Mouse (Mus musculus) kidney, adult 2 months (tissue): ENCODE data around the gene Myo1c. TPM values are rescaled to one million over a fixed set of nuclear protein-coding genes. Genes with fewer than 3 reads are reported as not detected.

Source experiments
- DNase-seq: peaks from one replicate; pipeline ENCODE4 v3.0.0; 2021
- H3K27ac ChIP-seq: fragments of 200-500 bp; 2 replicates; pipeline ENCODE4 v1.5.1; 2012; ENCODE audit warnings: low read depth, low read length, control low read depth, inconsistent platforms; ENCODE audit not compliant: insufficient read depth
- H3K27me3 ChIP-seq: fragments of 200-500 bp; replicated peaks from 2 replicates; pipeline ENCODE4 v1.6.1; 2012; ENCODE audit warnings: mild to moderate bottlenecking, moderate library complexity, low read length, inconsistent platforms; ENCODE audit not compliant: control insufficient read depth, insufficient read depth
- H3K36me3 ChIP-seq: fragments of 200-500 bp; 2 replicates; pipeline ENCODE4 v1.6.1; 2012; ENCODE audit warnings: mild to moderate bottlenecking, moderate library complexity, low read length, inconsistent platforms; ENCODE audit not compliant: control insufficient read depth, insufficient read depth
- H3K4me1 ChIP-seq: fragments of 200-500 bp; 2 replicates; pipeline ENCODE4 v1.6.1; 2011; ENCODE audit warnings: low read length; ENCODE audit not compliant: control insufficient read depth, insufficient read depth
- H3K4me3 ChIP-seq: fragments of 200-500 bp; 2 replicates; pipeline ENCODE4 v1.5.1; 2011; ENCODE audit warnings: mild to moderate bottlenecking, low read depth, low read length, control low read depth; ENCODE audit not compliant: insufficient read depth
- CTCF ChIP-seq: fragments of 200-500 bp; conservative IDR thresholded peaks from 2 replicates; pipeline ENCODE4 v1.5.1; 2011; ENCODE audit warnings: low read depth, mild to moderate bottlenecking, control low read depth, low read length, moderate library complexity, mixed read lengths; ENCODE audit not compliant: insufficient read depth, insufficient read length
- POLR2A ChIP-seq: fragments of 200-500 bp; IDR thresholded peaks from one replicate; pipeline ENCODE4 v1.6.1; 2011; ENCODE audit warnings: low read depth, low read length, control low read depth
- WGBS: fragments of 180-500 bp; shearing (Covaris S2); methylation state at CpG from one replicate; pipeline ENCODE4 v1.1.7; 2018; 5-methylcytosine and 5-hydroxymethylcytosine counted together
- polyA plus RNA-seq: library from polyadenylated mRNA; depleted of rRNA; stranded (reverse); fragments of >200 nt; gene quantifications from 2 replicates; pipeline ENCODE4 v1.2.3, GENCODE M21; 2012

Myo1c gene
- polyA plus RNA-seq, 1 experiment = 88.9 TPM

DNA sequence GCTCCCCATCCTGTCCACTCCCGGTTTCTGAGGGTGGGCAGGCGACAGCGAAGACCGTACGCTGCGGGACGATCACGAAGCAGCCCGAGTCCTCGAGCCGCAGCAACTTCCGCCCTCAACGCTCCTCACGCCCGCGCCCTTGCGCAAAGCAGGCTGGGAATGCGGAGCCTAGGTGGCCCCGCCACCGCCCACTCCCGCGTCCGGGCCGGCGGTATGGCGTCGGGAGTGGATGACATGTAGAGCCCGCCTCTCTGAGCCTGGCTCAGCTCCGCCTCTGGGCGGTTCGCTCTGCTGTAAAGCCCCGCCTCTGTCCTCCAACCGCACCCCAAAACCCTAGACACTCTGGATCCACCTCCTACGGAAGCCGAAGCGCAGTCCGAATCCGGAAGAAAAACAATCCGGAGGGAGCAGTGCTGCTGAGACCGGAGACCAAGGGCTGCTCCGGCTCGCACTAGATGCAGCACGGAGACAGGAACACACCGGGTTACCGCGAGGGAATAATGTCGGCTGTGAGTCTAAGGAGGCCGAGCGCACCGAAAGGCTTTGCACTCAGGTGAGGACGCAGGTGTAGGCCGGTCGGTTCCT, 19.6 kb upstream of the Myo1c start, which contains the start of gene Inpp5k:
Gene Inpp5k (plus strand): TSS at position 344 of the 585 bp plus-strand sequence.
- TF ChIP-seq POLR2A = peak; percentile 82
- no peak for TF ChIP-seq CTCF
- Histone ChIP-seq H3K27me3 (no peaks in the 10 kb centered on the region), H3K4me1 (peaks cover 18% of the 10 kb centered on the region; the same call in 1 of the 2 replicates), H3K36me3 (peaks cover 2% of the 10 kb centered on the region), H3K27ac (peak within 1 kb of the TSS; percentile 73), H3K4me3 (peak within 1 kb of the TSS; percentile 79)
- peak; percentile 99 for DNase-seq
- under 1% methylated on average over 53 of the region's 53 CpGs for WGBS

- Histone ChIP-seq H3K36me3 (peaks cover 2% of the 10 kb centered on the region), H3K27ac (peak overlapping the region; percentile 56), H3K4me1 (peaks cover 18% of the 10 kb centered on the region; the same call in 1 of the 2 replicates), H3K27me3 (no peaks in the 10 kb centered on the region), H3K4me3 (peak overlapping the region; percentile 79)
- TF ChIP-seq CTCF (0 out of 2 replicates have a peak, but pooled peaks have one; percentile 12), POLR2A (no peak)
- WGBS = 3% methylated on average over 13 of the region's 13 CpGs
- DNase-seq = peak; percentile 77
Observed at GRCm38 (mm10) chr11:75631561-75632225, 18.6 kb upstream of the Myo1c start.

GRCm38 (mm10) chr11:75632921-75633320, 17.4 kb upstream of the Myo1c start:
- peaks cover 18% of the 10 kb centered on the region; the same call in 1 of the 2 replicates for H3K4me1 ChIP-seq
- no peak for DNase-seq
- 90% methylated on average over 5 of the region's 5 CpGs for WGBS
- H3K4me3 ChIP-seq = no peak overlapping the region
- H3K36me3 ChIP-seq = no peaks in the 10 kb centered on the region; the same call in 1 of the 2 replicates
- no peak for TF ChIP-seq CTCF
- no peak for TF ChIP-seq POLR2A
- no peaks in the 10 kb centered on the region for H3K27me3 ChIP-seq
- H3K27ac ChIP-seq = no peak overlapping the region

- WGBS = 26% methylated on average over 3 of the region's 3 CpGs
- DNase-seq = peak; percentile 50
- no peaks in the 10 kb centered on the region; the same call in 1 of the 2 replicates for H3K36me3 ChIP-seq
- no peaks in the 10 kb centered on the region for H3K27me3 ChIP-seq
- peaks cover 18% of the 10 kb centered on the region; the same call in 1 of the 2 replicates for H3K4me1 ChIP-seq
- no peak overlapping the region for H3K4me3 ChIP-seq
- peak overlapping the region; percentile 59 for H3K27ac ChIP-seq
- no peak for TF ChIP-seq POLR2A
Observed at GRCm38 (mm10) chr11:75634801-75635200, 15.5 kb upstream of the Myo1c start.

- no peaks in the 10 kb centered on the region for H3K27me3 ChIP-seq
- DNase-seq = peak; percentile 91
- 23% methylated on average over 11 of the region's 11 CpGs for WGBS
- H3K36me3 ChIP-seq = no peaks in the 10 kb centered on the region; the same call in 1 of the 2 replicates
- TF ChIP-seq CTCF (no peak), POLR2A (no peak)
- no peak overlapping the region for H3K4me3 ChIP-seq
- peak overlapping the region; percentile 59 for H3K27ac ChIP-seq
- H3K4me1 ChIP-seq = peaks cover 15% of the 10 kb centered on the region; the same call in 1 of the 2 replicates
Observed at GRCm38 (mm10) chr11:75635315-75635714, 15.0 kb upstream of the Myo1c start.

GRCm38 (mm10) chr11:75643323-75643722, 7.0 kb upstream of the Myo1c start:
- no peak overlapping the region for H3K27ac ChIP-seq
- H3K4me3 ChIP-seq = no peak overlapping the region
- H3K36me3 ChIP-seq = no peaks in the 10 kb centered on the region
- peaks cover 6% of the 10 kb centered on the region for H3K4me1 ChIP-seq
- TF ChIP-seq CTCF = no peak
- no peak for TF ChIP-seq POLR2A
- H3K27me3 ChIP-seq = no peaks in the 10 kb centered on the region
- DNase-seq = no peak
- WGBS = 51% methylated on average over 5 of the region's 5 CpGs

DNA sequence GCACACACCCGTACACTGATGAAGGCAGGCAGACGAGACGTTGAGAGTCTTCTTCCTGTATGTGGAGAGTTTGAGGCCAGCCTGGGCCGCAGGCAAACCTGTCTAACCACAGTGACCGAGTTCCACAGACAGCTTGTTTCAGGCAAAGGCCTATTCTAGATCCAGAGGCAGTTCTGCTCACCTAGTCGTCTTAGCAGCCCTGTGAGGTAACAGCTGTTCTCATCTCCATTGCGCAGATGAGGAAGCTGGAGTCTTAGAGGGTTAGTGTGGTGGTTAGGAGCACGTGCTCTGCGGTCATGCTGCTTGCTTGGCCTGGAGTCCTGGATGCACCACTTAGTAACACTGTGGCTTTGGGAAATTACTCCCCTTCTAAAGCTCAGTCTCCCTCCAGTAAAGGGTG, 5.6 kb upstream of the Myo1c start:
- H3K36me3 ChIP-seq = no peaks in the 10 kb centered on the region
- H3K4me1 ChIP-seq = peaks cover 6% of the 10 kb centered on the region
- no peak overlapping the region for H3K4me3 ChIP-seq
- DNase-seq = no peak
- H3K27ac ChIP-seq = no peak overlapping the region
- 84% methylated on average over 9 of the region's 9 CpGs for WGBS
- no peaks in the 10 kb centered on the region for H3K27me3 ChIP-seq
- no peak for TF ChIP-seq POLR2A
- no peak for TF ChIP-seq CTCF
